Mouse (Mus musculus): ENCODE data around the gene Amph.
A peak's percentile ranks its signal among the peaks of the same experiment; 100 is the strongest.
"Not testable (repeated sequence)": the region's sequence is repeated elsewhere in the genome, so short reads cannot be mapped to it uniquely, and the experiment has no call there.

Gene Amph

DNA sequence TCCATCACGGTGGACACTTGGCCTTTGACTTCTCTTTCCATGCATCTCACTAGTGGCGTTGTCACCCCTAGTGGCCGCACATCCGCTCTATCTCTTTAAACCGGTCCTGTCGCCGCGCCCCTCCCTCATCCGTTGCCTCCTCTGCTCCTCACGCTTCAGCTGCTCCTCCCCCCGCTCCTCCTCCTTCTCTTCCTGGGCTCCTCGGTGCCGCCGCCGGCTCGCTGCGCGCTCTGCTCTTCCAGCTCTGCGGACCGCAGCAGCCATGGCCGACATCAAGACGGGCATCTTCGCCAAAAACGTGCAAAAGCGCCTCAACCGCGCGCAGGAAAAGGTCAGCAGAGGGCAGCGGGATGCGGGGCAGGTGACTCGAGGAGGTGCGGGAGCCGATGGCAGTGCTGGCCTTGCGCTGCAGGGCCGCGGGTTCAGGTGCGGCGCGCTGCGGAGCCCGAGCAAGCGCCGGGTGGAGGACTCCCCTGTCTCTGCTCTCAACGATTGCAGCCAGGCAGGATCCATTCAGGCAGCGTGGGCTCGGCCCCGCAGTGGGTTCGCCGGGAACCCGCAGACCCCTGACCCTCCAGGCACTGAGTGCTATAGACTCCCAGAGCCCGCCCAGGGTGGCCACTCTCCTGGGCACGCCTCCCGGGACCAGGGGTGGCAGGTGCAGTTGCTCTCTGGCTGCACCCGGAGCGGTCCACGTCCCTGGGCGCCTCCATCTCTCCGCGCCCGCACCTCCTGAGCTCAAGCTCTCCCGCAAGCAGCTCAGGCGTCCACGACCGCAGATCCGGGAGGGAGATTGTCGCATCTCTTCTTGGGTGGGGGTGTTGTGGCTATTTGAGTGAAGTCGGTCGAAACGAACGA lies at the start of gene Amph:
Gene Amph, plus strand, starts transcription at position 35 of the 858 bp plus-strand sequence.
- peak; percentile 31 to 41 for DNase-seq

DNA sequence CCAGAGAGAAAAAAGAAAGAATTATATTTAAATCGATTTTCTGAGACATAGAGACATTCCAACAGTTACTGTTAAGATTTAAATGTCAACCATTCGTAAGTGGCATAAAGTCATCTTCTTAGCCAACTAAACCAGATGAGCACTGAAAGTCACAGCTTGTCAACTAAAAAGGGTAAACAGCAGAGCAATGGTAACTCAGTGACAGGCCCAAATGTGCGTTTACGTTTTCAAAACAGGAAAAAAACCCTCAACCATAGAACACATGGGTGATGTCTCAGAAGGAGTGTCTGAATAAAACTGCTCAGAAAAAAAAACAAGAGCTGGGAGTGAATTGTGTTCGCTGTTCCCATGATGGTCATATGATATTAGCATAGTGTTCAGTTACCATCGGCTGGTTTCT lies 44.4 kb upstream of the Amph start:
- DNase-seq, result no peak

DNA sequence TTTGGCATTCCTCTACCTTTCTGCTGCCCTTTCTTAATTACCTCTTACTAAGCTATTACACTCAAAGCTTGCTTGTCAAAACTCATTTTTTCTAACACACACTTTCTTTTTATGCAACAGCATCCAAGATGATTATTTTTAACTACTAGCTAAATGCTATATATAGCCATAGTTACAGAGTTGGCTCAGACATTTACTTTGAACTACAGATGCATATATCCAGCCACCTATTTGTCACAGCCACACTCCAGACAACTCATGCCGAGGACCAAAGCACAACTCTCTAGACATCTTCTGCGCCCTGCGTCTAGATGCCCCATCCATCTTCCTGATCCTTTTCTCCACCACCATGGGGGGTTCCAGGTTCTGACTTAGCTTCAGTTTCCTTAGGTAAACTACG lies 33.2 kb upstream of the Amph start:
- no peak for DNase-seq

DNA sequence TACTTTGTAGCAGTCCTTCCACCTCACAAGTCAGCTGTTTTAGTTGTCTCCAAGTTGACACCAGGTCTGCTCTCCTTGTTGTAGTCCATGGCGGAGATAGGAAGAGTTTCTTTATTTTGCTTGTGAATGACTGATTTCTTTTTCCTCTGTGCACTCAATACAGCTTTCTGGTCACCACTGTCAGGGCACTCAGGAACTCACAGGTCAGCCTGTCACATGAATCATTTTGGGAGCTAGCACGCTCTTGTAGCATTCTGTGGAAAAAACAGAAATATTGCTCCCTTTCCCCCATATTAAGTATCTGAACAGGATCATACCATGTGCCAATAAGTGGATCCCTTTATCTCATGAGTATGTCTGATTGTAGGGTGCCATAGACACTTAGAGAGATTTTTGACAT lies 14.8 kb upstream of the Amph start:
- not testable (repeated sequence) for DNase-seq

DNA sequence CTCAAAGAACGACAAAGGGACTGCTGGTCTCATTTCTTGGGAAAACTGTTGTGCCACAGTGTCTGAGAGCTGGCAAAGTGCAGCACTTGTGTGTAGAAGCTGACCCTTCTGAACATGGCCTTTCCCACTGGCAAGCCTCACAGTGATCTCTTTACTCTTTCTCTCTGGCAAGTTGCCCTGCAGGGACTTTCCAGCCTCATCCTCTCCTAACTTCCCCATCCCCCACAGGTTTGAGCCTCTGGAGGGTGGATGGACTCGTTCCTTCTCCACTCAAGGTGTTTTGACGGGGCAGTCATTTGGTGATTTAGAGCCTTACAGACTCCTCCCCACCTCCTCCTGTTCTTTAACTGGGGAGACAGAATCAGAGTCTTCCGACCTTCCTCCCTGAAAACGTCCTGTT lies 319 bp upstream of the Amph start:
- DNase-seq, result no peak

DNA sequence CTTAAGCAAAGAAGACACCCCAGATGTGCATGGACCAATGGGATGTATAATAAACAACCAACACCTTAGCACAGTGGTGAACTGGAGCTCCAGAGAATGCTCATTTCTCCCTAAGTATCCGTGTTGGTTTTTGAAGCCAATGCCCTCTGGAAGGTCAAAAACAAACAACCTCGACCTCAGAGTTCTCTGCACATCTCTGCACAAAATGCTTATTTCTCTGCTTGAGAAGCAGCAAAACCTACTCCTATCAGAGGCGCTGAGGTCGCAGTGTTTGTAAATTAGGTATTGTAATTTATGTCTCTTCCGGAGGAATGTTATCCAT lies 985 bp downstream of the Amph start:
- DNase-seq, result no peak

DNA sequence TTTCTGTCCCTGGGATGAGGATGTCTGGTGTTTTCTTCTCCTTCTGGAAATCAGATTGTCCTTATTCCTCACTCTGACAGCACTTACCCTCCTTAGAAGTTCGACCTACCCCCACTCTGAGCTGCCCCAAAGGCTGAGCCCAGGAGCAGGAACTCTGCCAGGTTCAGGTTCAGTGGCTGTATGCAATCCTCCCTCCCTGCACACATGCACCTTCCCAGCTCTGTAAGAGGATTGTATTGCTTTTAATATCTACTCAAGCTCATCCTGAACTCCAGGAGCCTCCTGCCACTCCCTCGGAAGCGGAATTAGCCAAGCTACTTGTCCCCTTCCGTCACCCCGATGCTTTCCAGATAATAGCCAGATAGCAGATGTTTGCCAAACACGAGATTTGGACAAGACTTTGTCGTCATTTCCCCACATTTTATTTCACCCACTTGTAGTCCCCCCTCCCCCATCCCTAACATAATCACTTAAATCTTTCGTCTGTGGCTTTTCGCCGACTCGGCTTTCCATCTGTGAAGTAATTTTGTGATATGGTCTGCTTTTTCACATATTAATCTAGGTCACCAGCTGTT lies 1.7 kb downstream of the Amph start:
- peak; percentile 18 to 28 for DNase-seq

DNA sequence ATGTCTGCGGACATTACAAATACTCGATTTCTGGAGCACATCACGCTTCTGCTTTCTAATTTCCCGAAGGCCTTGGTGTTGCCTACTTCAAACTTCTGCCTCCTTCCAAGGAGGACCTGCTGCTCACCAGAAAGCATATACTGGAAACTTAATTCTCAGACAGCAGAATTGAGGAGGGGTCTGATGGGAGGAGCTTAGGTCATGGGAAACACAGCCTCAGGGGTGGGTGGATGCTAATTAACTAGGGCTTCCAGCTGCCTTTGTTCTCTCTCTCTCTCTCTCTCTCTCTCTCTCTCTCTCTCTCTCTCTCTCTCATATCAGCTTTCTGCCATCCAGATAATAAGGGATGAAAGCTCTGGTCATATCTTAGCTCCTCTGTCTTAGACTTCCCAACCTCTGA lies 5.6 kb downstream of the Amph start:
- DNase-seq, result no peak

DNA sequence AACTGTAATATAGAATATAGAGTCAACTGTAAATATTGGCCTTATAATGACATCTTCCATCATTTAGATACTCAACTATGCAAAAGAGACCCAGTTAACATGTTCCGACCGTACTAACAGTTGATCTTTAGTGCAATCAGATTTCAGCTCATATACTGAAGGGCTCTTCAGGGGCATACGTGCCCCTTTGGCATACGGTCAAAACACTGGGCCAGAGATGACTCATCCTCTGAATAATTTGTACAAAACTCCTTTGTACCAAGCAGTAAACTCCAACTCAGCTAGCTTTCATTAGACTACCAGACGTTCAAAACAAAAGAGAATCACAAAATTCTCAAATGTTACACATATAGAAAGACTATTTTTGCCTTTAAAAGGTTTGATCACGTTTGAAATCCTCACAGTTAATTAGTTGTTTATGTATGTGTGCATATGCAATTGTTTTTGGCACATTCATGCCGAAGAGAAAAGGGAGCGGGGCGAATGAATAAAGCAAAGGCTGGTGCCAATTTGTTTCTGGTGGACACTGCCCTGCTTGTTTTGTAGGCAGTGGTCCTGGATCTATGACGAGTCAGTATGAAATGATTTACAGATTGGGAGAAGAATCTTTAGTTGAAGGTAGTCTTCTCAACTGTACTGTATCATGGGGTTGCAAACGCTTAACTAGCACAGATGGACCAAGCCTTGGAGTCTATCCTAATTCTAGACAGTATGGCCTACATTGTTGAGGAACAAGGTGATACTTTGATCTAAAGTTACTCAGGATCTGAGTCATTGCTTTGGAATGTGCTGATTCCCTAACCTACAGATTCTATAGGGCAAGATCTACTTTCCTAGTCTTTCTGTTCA lies 8.3 kb downstream of the Amph start:
- no peak for DNase-seq

DNA sequence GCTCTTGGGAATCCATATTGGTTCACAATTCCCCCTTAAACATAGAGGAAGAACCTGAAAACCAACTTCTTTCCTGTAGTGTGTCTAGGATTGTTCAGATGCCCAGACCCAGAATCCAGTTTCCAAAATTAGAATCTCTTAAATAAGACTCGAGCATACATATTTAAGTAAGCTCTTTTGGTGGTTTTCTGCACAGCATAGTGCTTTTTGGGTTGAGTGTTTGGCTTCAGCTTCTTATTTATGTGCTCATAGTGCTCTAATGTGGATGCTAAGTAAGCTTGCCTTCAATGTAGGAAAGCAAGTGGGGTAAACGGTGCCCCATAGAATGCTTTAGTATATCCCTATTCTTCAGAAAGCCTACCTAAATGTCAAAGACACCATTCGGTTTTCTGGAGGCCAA lies 9.0 kb downstream of the Amph start:
- no peak for DNase-seq

DNA sequence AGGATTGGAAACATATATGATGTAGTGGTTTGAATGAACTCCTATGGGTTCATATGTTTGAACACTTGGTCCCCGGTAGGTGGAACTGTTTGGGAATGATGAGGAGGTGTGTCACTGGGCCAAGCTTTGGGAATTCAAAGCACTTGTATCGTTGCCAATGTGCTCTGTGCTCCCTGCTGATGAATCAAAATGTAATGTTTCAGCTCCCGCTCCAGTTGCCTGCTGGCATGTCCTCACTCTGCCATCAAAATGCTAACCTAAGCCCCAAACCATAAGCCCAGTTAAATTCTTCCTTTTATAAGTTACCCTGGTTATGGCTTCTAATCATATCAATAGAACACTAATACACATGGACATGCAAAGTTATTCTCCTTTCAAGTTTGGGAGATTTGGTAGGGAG lies 24.6 kb downstream of the Amph start:
- DNase-seq, result no peak

DNA sequence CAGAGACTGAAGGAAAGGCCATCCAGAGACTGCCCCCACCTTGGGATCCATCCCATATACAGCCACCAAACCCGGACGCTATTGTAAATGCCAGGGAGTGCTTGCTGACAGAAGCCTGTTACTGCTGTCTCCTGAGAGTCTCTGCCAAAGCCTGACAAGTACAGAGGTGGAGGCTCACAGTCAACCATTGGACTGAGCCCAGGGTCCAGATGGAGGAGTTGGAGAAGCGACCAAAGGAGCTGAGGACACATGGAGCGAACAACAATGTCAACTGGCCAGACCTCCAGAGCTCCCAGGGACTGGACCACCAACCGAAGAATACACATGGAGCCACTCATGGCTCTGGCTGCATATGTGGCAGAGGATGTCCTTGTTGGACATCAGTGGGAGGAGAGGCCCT lies 26.3 kb downstream of the Amph start:
- no peak for DNase-seq

DNA sequence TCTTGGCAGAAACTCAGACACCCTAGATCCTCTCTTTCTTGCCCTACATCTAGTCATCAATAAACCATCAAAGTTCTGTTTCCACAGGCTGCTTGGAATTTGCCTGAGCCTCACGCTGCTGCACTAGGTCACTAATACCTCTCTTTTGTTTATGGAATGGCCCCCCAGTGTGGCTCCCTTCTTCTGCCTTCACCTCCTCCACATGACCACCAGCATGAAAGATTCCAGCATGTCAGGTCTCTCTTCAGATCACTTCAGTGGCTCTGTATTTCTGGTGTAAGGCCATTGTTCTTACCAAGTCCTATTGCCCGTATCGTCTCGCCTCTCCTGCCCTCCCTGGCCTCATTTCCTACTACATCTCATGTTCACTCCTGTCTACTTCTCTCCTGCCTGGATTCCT lies 39.3 kb downstream of the Amph start:
- no peak for DNase-seq

DNA sequence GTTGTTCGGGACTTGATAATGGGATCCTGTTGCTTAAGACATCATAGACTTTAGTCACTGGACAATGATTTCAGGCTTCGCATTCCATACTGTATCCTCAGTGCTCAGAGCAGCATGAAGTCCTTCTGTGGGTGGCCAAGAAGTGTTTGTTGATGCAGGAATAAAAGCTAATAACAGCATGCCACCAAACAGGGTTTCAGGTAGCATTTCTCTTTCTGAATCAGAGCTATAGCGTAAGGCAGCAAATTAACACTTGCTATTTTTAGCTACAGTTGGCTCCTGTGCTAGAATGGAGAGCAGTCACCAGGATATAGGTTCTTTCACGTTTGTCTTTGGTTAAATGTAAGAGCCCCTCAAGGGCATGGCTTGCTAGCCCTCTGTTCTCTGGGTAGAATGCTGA lies 40.3 kb downstream of the Amph start:
- no peak for DNase-seq

DNA sequence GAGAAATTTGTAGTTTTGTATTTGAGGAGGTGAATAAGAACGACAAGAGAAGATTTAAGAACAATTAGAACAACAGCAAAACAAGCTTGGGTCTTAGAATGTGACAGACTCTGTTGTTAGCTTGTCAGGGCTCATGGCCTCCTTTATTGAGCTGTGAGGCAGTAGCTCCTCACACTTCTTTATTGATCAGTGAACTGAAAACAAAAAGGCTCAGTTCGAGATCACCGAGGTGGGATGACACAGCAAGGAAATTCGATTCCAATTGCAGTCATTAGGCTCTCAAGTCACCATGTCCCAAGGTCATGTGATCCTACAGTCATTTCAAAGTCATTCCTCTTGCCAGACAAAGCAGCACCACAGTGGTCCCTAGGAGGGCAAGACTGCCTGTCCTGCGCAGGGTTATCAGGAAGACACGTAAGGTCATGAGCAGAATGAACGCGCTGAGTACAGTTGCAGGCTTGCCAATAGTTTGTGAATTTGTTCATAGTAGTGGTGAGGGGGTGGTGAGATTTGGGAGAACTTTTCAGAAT lies 41.2 kb downstream of the Amph start:
- DNase-seq, result no peak

DNA sequence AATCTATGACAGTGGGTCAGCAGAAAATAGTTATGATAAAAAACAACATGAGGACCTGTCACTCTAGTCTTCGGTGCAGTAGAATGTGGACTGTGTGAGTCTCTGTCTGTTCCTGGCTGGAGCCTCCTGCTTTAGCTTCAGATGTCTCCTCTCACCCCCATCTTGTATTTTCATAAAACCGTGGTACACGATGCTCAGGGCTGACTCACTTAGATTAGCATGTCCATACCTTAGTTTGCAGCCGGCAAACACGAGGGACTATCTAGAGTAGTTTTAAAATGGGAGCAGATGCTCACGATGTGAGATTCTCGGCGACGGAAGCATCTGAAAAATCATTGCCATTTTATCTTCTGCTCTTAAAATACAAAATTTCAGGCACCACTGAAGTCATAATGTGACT lies 54.5 kb downstream of the Amph start:
- DNase-seq, result no peak

DNA sequence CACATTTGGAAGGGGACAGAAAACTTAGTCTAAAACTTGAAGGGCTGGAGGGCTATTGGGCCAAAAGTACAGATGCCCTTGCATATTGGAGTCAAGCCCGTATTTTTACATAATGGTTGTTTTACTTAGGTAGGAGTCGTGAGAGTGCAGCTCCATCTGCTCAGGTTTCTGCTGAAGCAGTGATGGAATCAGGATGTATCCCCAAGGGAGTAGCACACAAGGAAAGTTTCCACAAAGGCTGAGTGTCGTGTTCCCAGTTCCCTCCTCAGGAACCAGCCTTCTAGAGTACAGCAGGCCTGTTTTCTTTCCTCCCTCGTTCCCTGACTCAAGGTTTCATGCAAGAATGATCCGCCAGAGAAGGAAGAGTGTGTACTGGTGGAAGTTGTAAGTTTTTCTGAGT lies 56.4 kb downstream of the Amph start:
- DNase-seq, result no peak

DNA sequence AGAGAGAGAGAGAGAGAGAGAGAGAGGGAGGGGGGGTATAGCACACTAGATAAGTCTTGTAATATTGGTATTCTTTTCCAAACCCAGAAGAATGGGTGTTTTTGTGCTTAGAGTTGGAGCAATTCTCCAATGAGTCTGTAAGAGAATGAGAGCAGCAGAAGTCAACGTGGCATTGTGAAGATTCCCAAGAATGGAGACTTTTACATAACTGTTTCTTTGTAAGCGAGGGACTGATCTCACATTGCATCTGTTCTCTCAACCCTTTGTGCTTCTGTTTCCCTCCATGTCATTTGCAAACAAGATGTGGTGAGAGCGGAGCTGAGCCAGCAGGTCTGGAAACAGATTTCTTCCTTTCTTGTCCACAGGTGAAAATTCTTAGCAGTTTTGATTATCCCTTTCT lies 60.4 kb downstream of the Amph start:
- no peak for DNase-seq

DNA sequence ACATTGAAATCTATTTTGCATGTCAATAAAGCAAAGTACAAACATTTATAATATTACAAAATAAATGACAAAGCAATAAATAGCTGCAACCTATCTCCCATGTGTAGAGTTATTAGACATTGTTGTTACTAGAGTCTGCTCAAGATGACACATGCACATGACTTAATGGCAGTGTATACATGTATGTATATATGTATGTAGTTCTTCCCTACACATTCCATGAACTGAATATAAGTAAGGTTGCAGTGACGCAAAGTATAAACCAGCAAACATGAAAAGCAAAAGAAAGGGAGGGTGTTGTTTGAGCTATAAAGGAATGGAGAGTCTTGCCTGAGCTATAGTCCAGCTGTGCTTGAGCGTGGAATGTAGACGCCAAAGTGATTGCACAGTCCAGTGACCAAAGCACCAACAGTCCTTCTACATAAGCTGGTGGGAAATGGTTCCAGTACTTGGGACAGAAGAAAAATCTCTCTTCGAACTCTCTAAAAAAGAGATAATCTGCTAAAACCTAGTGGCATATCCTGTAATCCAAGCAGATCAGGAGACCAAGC lies 66.9 kb downstream of the Amph start:
- no peak for DNase-seq

DNA sequence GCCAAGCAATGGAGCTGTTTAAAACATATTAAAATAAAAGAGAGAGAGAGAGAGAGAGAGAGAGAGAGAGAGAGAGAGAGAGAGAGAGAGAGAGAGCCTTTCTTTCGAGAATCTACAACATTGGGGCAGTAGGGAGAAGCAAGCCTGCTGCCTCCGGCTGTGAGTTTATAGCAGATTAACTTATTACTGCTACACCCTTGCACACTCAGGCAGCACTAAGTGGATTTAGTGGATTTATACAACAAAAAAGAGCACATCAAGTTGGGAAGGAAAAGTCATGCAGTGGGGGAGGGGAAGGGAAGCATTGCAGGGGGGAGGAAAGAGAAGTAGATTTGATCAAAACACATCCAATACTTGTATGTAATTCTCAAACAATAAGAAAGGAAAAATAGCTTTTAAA lies 73.5 kb downstream of the Amph start:
- no peak for DNase-seq

DNA sequence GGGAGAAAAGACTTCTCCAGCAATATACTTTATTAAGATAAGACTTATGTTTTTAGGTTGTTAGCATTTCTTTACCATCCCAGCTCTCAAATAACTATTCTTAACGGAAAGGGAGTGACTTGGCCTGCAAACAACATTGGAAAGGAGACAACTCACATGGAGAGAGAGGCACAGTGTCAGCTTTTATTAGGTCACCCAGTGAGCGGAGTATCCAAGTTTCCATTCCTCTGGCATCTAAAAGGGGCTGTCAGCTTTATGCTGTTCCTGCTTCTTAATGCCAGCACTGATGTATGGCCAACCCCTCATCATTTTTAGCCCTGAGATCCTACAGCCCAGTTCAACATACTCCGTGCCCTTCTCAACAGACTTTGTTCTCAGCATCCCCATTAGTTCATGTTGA lies 74.3 kb downstream of the Amph start:
- DNase-seq, result no peak

DNA sequence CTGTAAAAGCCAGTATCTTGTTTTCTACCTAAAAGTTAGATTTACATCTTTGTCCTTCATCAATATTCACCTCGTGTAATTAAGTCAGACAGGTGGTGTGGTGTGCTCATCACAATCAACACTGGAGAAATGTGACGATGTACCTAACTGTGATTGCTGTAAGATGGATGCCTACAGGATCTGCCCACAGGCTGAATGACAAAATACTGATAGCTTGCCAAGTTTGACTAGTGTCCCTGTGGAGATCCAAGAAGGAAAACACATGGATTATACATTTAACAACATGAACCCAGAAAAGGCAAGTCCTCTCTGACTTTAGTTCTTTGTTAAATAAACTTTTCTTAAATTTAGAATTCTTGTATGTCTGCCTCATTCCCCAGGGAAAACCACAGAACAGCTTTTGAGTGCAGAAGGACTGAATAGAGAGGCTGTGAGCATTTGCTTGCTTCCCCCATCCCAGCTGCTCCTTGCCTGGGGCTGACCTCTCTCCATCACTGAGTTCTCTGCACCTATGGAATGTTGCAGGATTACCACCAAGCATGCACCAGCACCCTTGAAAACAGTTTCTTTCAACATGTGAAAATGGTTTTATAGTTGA lies 77.2 kb downstream of the Amph start:
- DNase-seq, result no peak

DNA sequence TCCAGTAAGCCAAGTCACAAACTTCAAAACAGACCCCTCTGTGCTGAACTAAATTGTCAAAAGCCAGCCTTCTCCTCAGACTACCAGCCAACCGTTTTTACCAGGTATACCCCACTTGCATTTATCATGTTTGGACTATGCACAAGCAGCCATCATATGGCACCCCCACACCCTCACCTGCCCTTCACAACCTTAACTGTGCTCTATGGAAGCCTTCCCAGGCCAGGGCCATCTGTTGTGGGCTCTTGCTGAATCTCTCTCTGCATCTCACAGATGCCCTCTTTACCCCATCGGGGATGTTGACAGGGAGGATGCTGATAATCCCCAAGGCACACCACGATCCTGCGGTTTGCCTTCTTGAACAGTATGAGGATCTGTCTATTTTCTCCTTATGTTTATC lies 77.9 kb downstream of the Amph start:
- DNase-seq, result no peak

All from kidney, adult 8-10 months (tissue).